Comparison of ENCODE assay signal across 8 mouse cellular contexts in the genomic region with DNA sequence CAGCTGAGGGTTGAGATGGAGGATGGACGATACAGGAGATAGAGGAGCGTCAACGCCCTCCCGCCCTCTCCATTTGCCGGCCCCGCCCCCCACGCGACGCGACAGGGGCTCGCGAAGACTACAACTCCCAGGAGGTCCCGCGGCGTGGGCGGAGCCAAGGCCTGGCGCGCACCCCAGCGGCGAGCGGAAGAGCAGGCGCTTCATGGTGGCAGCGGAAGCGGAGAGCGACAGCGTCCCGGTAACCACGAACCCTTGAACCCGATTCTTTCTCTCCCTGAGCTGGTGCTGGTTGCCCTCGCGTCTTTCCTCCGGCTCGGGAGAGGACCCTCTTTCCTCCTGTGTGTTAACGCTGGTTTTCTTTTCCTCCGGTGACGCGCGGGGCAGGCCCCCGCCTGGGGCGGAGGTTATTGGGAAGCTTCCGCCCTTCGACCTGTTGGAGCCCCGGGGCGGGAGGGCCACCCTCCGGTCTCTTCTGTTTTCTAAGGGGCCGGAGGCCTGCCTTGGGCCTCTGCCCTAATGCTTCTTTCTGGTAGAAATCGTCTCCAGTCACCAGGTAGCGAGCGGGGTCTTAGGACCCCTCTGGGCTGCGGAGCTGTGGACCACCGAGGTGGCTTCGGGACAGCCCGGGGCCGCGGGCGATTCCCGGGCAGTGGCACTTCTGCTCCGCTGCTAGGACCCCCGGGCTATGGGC. TPM values are rescaled to one million over a fixed set of nuclear protein-coding genes. Genes with fewer than 3 reads are reported as not detected.
A peak's percentile ranks its signal among the peaks of the same experiment; 100 is the strongest.
DNase-seq lines count a peak whose midpoint lies in the region; ATAC-seq and TF ChIP-seq lines count a peak whose summit lies in the region.

A gene (plus strand): TSS at position 140 of the 691 bp plus-strand sequence.

- in situ Hi-C loops in ES-E14 (cut with MboI; ENCODE audit: low sequenced_read_pairs in 2 of 2, unreplicated experiment in 2 of 2): no loop called here

- peak; percentile 80 for TF ChIP-seq CTCF in layer of hippocampus, adult 2 months (conservative IDR thresholded peaks at IDR 0.05)
- peak; percentile 66 for TF ChIP-seq CTCF in lung, embryonic 14.5 days (IDR thresholded peaks at IDR 0.05; ENCODE audit: low read depth)
- TF ChIP-seq CTCF in olfactory bulb, adult 2 months (IDR thresholded peaks at IDR 0.05; ENCODE audit: insufficient read depth, low read depth, low read length): peak; percentile 31; the same call in 1 of the 2 replicates
- peak; percentile 50; the same call in 1 of the 2 replicates for TF ChIP-seq CTCF in thymus, adult 2 months (IDR thresholded peaks at IDR 0.05; ENCODE audit: borderline replicate concordance, control insufficient read depth, extremely low read depth, insufficient read depth, low read length, poor library complexity)

- H3K9me3 ChIP-seq in ES-E14 (ENCODE audit: control insufficient read depth, insufficient read depth, low read depth, low read length): no peaks in the 10 kb centered on the region
- H3K9me3 ChIP-seq in forebrain, embryonic 15.5 days: no peaks in the 10 kb centered on the region
- H3K9me3 ChIP-seq in lung, embryonic 14.5 days (ENCODE audit: low read depth, low read length): no peaks in the 10 kb centered on the region

- under 1% methylated on average over 59 of the region's 59 CpGs for WGBS in forebrain, embryonic 15.5 days
- WGBS in lung, embryonic 14.5 days: under 1% methylated on average over 58 of the region's 59 CpGs
- under 1% methylated on average over 59 of the region's 59 CpGs for WGBS in olfactory bulb, adult 2 months
- under 1% methylated on average over 59 of the region's 59 CpGs for WGBS in thymus, adult 2 months

- TF ChIP-seq POLR2A in olfactory bulb, adult 2 months (IDR thresholded peaks at IDR 0.05; ENCODE audit: insufficient read depth, low read depth, low read length): peak; percentile 53
- peak; percentile 69; the same call in 1 of the 2 replicates for TF ChIP-seq POLR2A in thymus, adult 2 months (IDR thresholded peaks at IDR 0.05; ENCODE audit: control insufficient read depth, extremely low read depth, insufficient read depth, low read length, poor library complexity)

- H3K4me2 ChIP-seq in forebrain, embryonic 15.5 days (replicated peaks): peak within 1 kb of the TSS; percentile 63
- H3K4me2 ChIP-seq in lung, embryonic 14.5 days: peak within 1 kb of the TSS; percentile 71

- peak; percentile 91 for DNase-seq in ES-E14 (ENCODE audit: low read depth, low spot score)
- DNase-seq in cerebellum, adult 11-12 months: peak; percentile 97
- peak; percentile 99 for DNase-seq in heart, postnatal 36 days
- DNase-seq in layer of hippocampus, adult 2 months (ENCODE audit: low spot score in 2 of 2): peak; percentile 96 to 98
- DNase-seq in lung, embryonic 14.5 days: peak; percentile 97
- peak; percentile 97 for DNase-seq in thymus, adult 2 months

- peak; percentile 96 for ATAC-seq in forebrain, embryonic 15.5 days (replicated peaks)
- peak; percentile 97 for ATAC-seq in lung, embryonic 14.5 days (ENCODE audit: insufficient read depth)

- no peaks in the 10 kb centered on the region for H3K27me3 ChIP-seq in forebrain, embryonic 15.5 days
- H3K27me3 ChIP-seq in lung, embryonic 14.5 days (ENCODE audit: insufficient read depth, low read length): no peaks in the 10 kb centered on the region
- no peaks in the 10 kb centered on the region for H3K27me3 ChIP-seq in thymus, adult 2 months (ENCODE audit: control insufficient read depth, insufficient read depth, low read length)

- no peaks in the 10 kb centered on the region; the same call in 1 of the 2 replicates for H3K36me3 ChIP-seq in ES-E14 (ENCODE audit: control insufficient read depth, insufficient read depth, low read length, poor library complexity, severe bottlenecking)
- H3K36me3 ChIP-seq in forebrain, embryonic 15.5 days: no peaks in the 10 kb centered on the region
- no peaks in the 10 kb centered on the region for H3K36me3 ChIP-seq in lung, embryonic 14.5 days (ENCODE audit: insufficient read depth)
- H3K36me3 ChIP-seq in thymus, adult 2 months (ENCODE audit: control insufficient read depth, insufficient read depth, low read length): no peaks in the 10 kb centered on the region

- peak within 1 kb of the TSS; percentile 86 to 88 for H3K4me3 ChIP-seq in ES-E14 (ENCODE audit: insufficient read depth in 1 of 2, low read depth in 1 of 2, low read length in 2 of 2, poor library complexity in 1 of 2, severe bottlenecking in 1 of 2)
- peak within 1 kb of the TSS; percentile 94 for H3K4me3 ChIP-seq in forebrain, embryonic 15.5 days
- H3K4me3 ChIP-seq in layer of hippocampus, adult 2 months: peak within 1 kb of the TSS; percentile 99
- H3K4me3 ChIP-seq in lung, embryonic 14.5 days (ENCODE audit: low read depth, low read length): peak within 1 kb of the TSS; percentile 82
- H3K4me3 ChIP-seq in olfactory bulb, adult 2 months (ENCODE audit: insufficient read depth, low read depth, low read length): peak within 1 kb of the TSS; percentile 92
- peak within 1 kb of the TSS; percentile 90 for H3K4me3 ChIP-seq in thymus, adult 2 months (ENCODE audit: control insufficient read depth, insufficient read depth, low read length)

- no peak within 1 kb of the TSS; the same call in 1 of the 2 replicates for H3K27ac ChIP-seq in ES-E14 (ENCODE audit: insufficient read depth, low read depth, low read length, poor library complexity, severe bottlenecking)
- peak within 1 kb of the TSS; percentile 74 for H3K27ac ChIP-seq in forebrain, embryonic 15.5 days (replicated peaks)
- peak within 1 kb of the TSS; percentile 94 for H3K27ac ChIP-seq in layer of hippocampus, adult 2 months
- H3K27ac ChIP-seq in lung, embryonic 14.5 days (ENCODE audit: low read depth): peak within 1 kb of the TSS; percentile 75
- H3K27ac ChIP-seq in olfactory bulb, adult 2 months (ENCODE audit: insufficient read depth, low read depth, low read length): peak within 1 kb of the TSS; percentile 80
- H3K27ac ChIP-seq in thymus, adult 2 months (ENCODE audit: control insufficient read depth, insufficient read depth, low read length): peak within 1 kb of the TSS; percentile 83

- intact Hi-C loops in heart, postnatal 36 days (cut with DNase I): loop anchor here (5.0 kb wide), 2 partner anchors 139 to 234 kb away; a partner anchor contains a TSS

- peaks cover 0 to 3% of the 10 kb centered on the region in 2 experiments; a peak in 2 of 4 replicates for H3K4me1 ChIP-seq in ES-E14 (ENCODE audit: control insufficient read depth in 2 of 2, insufficient read depth in 2 of 2, low read length in 2 of 2, poor library complexity in 1 of 2)
- H3K4me1 ChIP-seq in forebrain, embryonic 15.5 days: peaks cover 11% of the 10 kb centered on the region
- H3K4me1 ChIP-seq in lung, embryonic 14.5 days (ENCODE audit: insufficient read depth): no peaks in the 10 kb centered on the region
- H3K4me1 ChIP-seq in olfactory bulb, adult 2 months (ENCODE audit: control insufficient read depth, insufficient read depth, low read length): peaks cover 3% of the 10 kb centered on the region
- peaks cover 3% of the 10 kb centered on the region for H3K4me1 ChIP-seq in thymus, adult 2 months (replicated peaks; ENCODE audit: control insufficient read depth, insufficient read depth, low read length)

- peak within 1 kb of the TSS; percentile 91 for H3K9ac ChIP-seq in ES-E14 (ENCODE audit: insufficient read depth, low read depth, low read length, poor library complexity, severe bottlenecking)
- peak within 1 kb of the TSS; percentile 88 for H3K9ac ChIP-seq in forebrain, embryonic 15.5 days (replicated peaks)
- H3K9ac ChIP-seq in lung, embryonic 14.5 days: peak within 1 kb of the TSS; percentile 82

TF ChIP-seq in ES-E14, 5 proteins besides CTCF, POLR2A, EP300 and RAD21:
- TF ChIP-seq ZC3H11A (IDR thresholded peaks at IDR 0.05; ENCODE audit: borderline replicate concordance, low read depth, low read length) (no peak), HCFC1 (IDR thresholded peaks at IDR 0.05; ENCODE audit: borderline replicate concordance, insufficient read depth, low read length) (peak; percentile 95)

RNA-seq across cellular contexts. Expression of the gene that starts here (rescaled TPM):
- 6.5 and 8.0 TPM in 2 replicates for total RNA-seq in ES-E14 (2012; rRNA removed)
- polyA plus RNA-seq in forebrain, embryonic 15.5 days (2015; fragmentation: Nextera tagmentation; extraction: Ambion mirVana): 15.9 and 16.3 TPM in 2 replicates
- total RNA-seq in heart, postnatal 36 days (2021): 10 to 100 TPM; 24.7 to 26.9 TPM
- 10 to 100 TPM; 27.4 to 27.5 TPM for total RNA-seq in layer of hippocampus, adult 2 months (2021)
- 20.8 and 22.5 TPM in 2 replicates for polyA plus RNA-seq in lung, embryonic 14.5 days (2014; fragmentation: Nextera tagmentation; extraction: Ambion mirVana)
- not detected in 2 replicates for polyA plus RNA-seq in olfactory bulb, adult 2 months (2012; ENCODE audit: insufficient read depth, insufficient read length, low replicate concordance, missing spikeins)
- 6.3 and 7.7 TPM in 2 replicates for polyA plus RNA-seq in thymus, adult 2 months (2012; rRNA removed)
